In genomic region chr5:77277204-77277603, GRCm38 (mm10) we compare ENCODE assay signal across 21 mouse cellular contexts. TPM values are rescaled to one million over a fixed set of nuclear protein-coding genes. Genes with fewer than 3 reads are reported as not detected.
A peak's percentile ranks its signal among the peaks of the same experiment; 100 is the strongest.
DNase-seq lines count a peak whose midpoint lies in the region; ATAC-seq lines count a peak whose summit lies in the region.
"Had no signal": no experiment of that assay in that cellular context is flagged by ENCODE, and none has a peak within 500 bp of the region (broad histone marks: within the 10 kb centered on the region; RNA-seq: fewer than 3 reads in every experiment).

No protein-coding gene starts in this region.

- DNase-seq in heart, adult 11 months = peak; percentile 61
- DNase-seq in heart, adult 9 months (ENCODE audit: low spot score in 2 of 2) = no peak
- peak; percentile 32 for DNase-seq in adipocyte (ENCODE audit: low spot score)
- no peak for DNase-seq in spleen, postnatal 14 days (ENCODE audit: low spot score in 2 of 2)
- DNase-seq: adrenal gland, adult 2 months; adrenal gland, postnatal 10 days; adrenal gland, postnatal 25 days; B cell, adult 2 months; cerebellum, adult 11 months; cerebellum, adult 18-20 months; cerebellum, adult 8-10 months; cerebellum, adult 9-11 months; cerebellum, postnatal 14 days; cerebellum, postnatal 36 days; embryo, embryonic 11 days had no signal

- ATAC-seq in megakaryocyte-erythroid progenitor cell, adult 5-6 weeks (replicated peaks; ENCODE audit: low FRiP score, low TSS enrichment, poor library complexity, severe bottlenecking) = peak; percentile 55; the same call in 1 of the 2 replicates
- ATAC-seq: activated CD4-positive, CD25-positive, alpha-beta regulatory T cell, adult 4 months; CD4-positive, CD25-positive, alpha-beta regulatory T cell, adult 4 months; forebrain, embryonic 14.5 days; forebrain, embryonic 16.5 days; Patski had no signal

RNA-seq across cellular contexts. Expression of gene Rest, which starts 11.9 kb away (rescaled TPM):
- total RNA-seq in megakaryocyte-erythroid progenitor cell, adult 5-6 weeks (2014; fragmentation: Nextera tagmentation) = 19.0 and 24.9 TPM in 2 replicates
- total RNA-seq in megakaryocyte-erythroid progenitor cell, adult 5-6 weeks (2017) = 39.5 and 44.0 TPM in 2 replicates

RNA-seq across cellular contexts. Expression of gene Noa1, which starts 32.7 kb away (rescaled TPM):
- 76.9 and 79.7 TPM in 2 replicates for total RNA-seq in megakaryocyte-erythroid progenitor cell, adult 5-6 weeks (2014; fragmentation: Nextera tagmentation)
- total RNA-seq in megakaryocyte-erythroid progenitor cell, adult 5-6 weeks (2017) = 40.8 and 45.1 TPM in 2 replicates

RNA-seq across cellular contexts. Expression of gene Polr2b, which starts 32.7 kb away (rescaled TPM):
- 104 and 110 TPM in 2 replicates for total RNA-seq in megakaryocyte-erythroid progenitor cell, adult 5-6 weeks (2014; fragmentation: Nextera tagmentation)
- 195 TPM in 2 replicates for total RNA-seq in megakaryocyte-erythroid progenitor cell, adult 5-6 weeks (2017)

Comparison
In these comparisons a context has a peak if more than half of its experiments do, and no peak if none do; other contexts are left out.
1. DNase-seq: peak in heart, adult 11 months (single experiment) and adipocyte (single experiment); none in heart, adult 9 months (0 of 2) and spleen, postnatal 14 days (0 of 2).